Mouse (Mus musculus) embryo, embryonic 9.5 days (tissue): ENCODE measurements around the gene Gabrb3.

Source experiments
- DNase-seq: peaks from one replicate; pipeline ENCODE4 v3.0.0-alpha.2; 2017; ENCODE audit errors: extremely low spot score

The Gabrb3 gene

GRCm38 (mm10) chr7:57419392-57419791 is at the start of gene Gabrb3:
Gabrb3 (plus strand) TSS chr7:57419692.
- no peak for DNase-seq

GRCm38 (mm10) chr7:57384112-57384511 is 35.4 kb upstream of the Gabrb3 start:
- peak; percentile 17 for DNase-seq

GRCm38 (mm10) chr7:57386517-57387340 is 32.8 kb upstream of the Gabrb3 start, which contains the start of gene Gabrg3:
Gabrg3 (minus strand) TSS chr7:57387188.
- DNase-seq, result peak; percentile 49

GRCm38 (mm10) chr7:57387341-57387654 is 32.2 kb upstream of the Gabrb3 start:
- DNase-seq, result no peak

GRCm38 (mm10) chr7:57390046-57390445 is 29.4 kb upstream of the Gabrb3 start:
- DNase-seq, result no peak

- DNase-seq, result no peak
Measured at GRCm38 (mm10) chr7:57393551-57393950, 25.9 kb upstream of the Gabrb3 start.

GRCm38 (mm10) chr7:57411163-57411562 is 8.3 kb upstream of the Gabrb3 start:
- no peak for DNase-seq

- DNase-seq, result no peak
Measured at GRCm38 (mm10) chr7:57412896-57413295, 6.6 kb upstream of the Gabrb3 start.

- no peak for DNase-seq
Measured at GRCm38 (mm10) chr7:57421044-57421443, 1.6 kb downstream of the Gabrb3 start.

GRCm38 (mm10) chr7:57422675-57423074 is 3.2 kb downstream of the Gabrb3 start:
- DNase-seq, result no peak

GRCm38 (mm10) chr7:57448239-57448638 is 28.7 kb downstream of the Gabrb3 start:
- DNase-seq, result no peak

GRCm38 (mm10) chr7:57460354-57460753 is 40.9 kb downstream of the Gabrb3 start:
- no peak for DNase-seq

- DNase-seq, result no peak
Measured at GRCm38 (mm10) chr7:57471316-57471715, 51.8 kb downstream of the Gabrb3 start.

- DNase-seq, result peak; percentile 31
Measured at GRCm38 (mm10) chr7:57473811-57474525, 54.5 kb downstream of the Gabrb3 start.

- no peak for DNase-seq
Measured at GRCm38 (mm10) chr7:57482896-57483295, 63.4 kb downstream of the Gabrb3 start.

- no peak for DNase-seq
Measured at GRCm38 (mm10) chr7:57486907-57487306, 67.4 kb downstream of the Gabrb3 start.

GRCm38 (mm10) chr7:57491795-57492194 is 72.3 kb downstream of the Gabrb3 start:
- no peak for DNase-seq

- DNase-seq, result no peak
Measured at GRCm38 (mm10) chr7:57502809-57503208, 83.3 kb downstream of the Gabrb3 start.

- DNase-seq, result peak; percentile 34
Measured at GRCm38 (mm10) chr7:57508860-57509632, 89.6 kb downstream of the Gabrb3 start.

GRCm38 (mm10) chr7:57509681-57510141 is 90.2 kb downstream of the Gabrb3 start, which contains the start of gene Gabra5:
Gabra5 (minus strand) TSS chr7:57510059.
- peak; percentile 74 for DNase-seq

- DNase-seq, result no peak
Measured at GRCm38 (mm10) chr7:57512955-57513354, 93.5 kb downstream of the Gabrb3 start.

GRCm38 (mm10) chr7:57529451-57529850 is 110.0 kb downstream of the Gabrb3 start:
- no peak for DNase-seq
